Mouse (Mus musculus) heart, embryonic 14.5 days (tissue): ENCODE measurements around the gene Acta2. TPM values are rescaled to one million over a fixed set of nuclear protein-coding genes. Genes with fewer than 3 reads are reported as not detected.
A peak's percentile ranks its signal among the peaks of the same experiment; 100 is the strongest.

Experiments
- ATAC-seq: fragments of 200-750 bp; cut with Nextera tagmentation; 2 replicates; pipeline ENCODE4 v1.8.0; 2017; ENCODE audit warnings: low read depth, moderate TSS enrichment; ENCODE audit not compliant: insufficient number of reproducible peaks, insufficient read depth, low FRiP score
- H3K27ac ChIP-seq, 2 experiments: fragments of 200-500 bp in 1 of 2; fragments of 300-500 bp in 1 of 2; sonication (generic) in 1 of 2; replicated peaks in 1 of 2; 2 replicates each; pipeline ENCODE4 v1.5.1; 2012 to 2014; ENCODE audit warnings: low read depth in 2 of 2, low read length in 2 of 2, control low read depth in 1 of 2, mild to moderate bottlenecking in 1 of 2, mixed read lengths in 1 of 2; ENCODE audit not compliant: control insufficient read depth in 1 of 2, insufficient read depth in 1 of 2
- H3K27me3 ChIP-seq: fragments of 300-500 bp; sonication (generic); 2 replicates; pipeline ENCODE4 v1.6.1; 2014; ENCODE audit warnings: mild to moderate bottlenecking, low read length, control low read depth; ENCODE audit not compliant: control insufficient read depth, insufficient read depth
- H3K36me3 ChIP-seq: fragments of 300-500 bp; sonication (generic); 2 replicates; pipeline ENCODE4 v1.6.1; 2014; ENCODE audit warnings: mild to moderate bottlenecking, control low read depth, low read length, mixed read lengths; ENCODE audit not compliant: control insufficient read depth, insufficient read depth
- H3K4me1 ChIP-seq, 2 experiments: fragments of 200-500 bp in 1 of 2; fragments of 300-500 bp in 1 of 2; sonication (generic) in 1 of 2; 2 replicates each; pipeline ENCODE4 v1.6.1; 2012 to 2014; ENCODE audit warnings: low read length in 2 of 2, control low read depth in 1 of 2, mixed read lengths in 1 of 2; ENCODE audit not compliant: control insufficient read depth in 2 of 2, insufficient read depth in 2 of 2
- H3K4me2 ChIP-seq: fragments of 300-500 bp; sonication (generic); 2 replicates; pipeline ENCODE4 v1.6.1; 2014; ENCODE audit warnings: mild to moderate bottlenecking, low read length
- H3K4me3 ChIP-seq, 2 experiments: fragments of 200-500 bp in 1 of 2; fragments of 300-500 bp in 1 of 2; sonication (generic) in 1 of 2; 2 replicates each; pipeline ENCODE4 v1.5.1; 2012 to 2014; ENCODE audit warnings: low read length in 2 of 2, mild to moderate bottlenecking in 2 of 2, control low read depth in 1 of 2, low read depth in 1 of 2, moderate library complexity in 1 of 2; ENCODE audit not compliant: control insufficient read depth in 1 of 2, insufficient read depth in 1 of 2
- H3K9ac ChIP-seq: fragments of 300-500 bp; sonication (generic); 2 replicates; pipeline ENCODE4 v1.6.1; 2014; ENCODE audit warnings: mild to moderate bottlenecking, low read length
- H3K9me3 ChIP-seq: fragments of 300-500 bp; sonication (generic); 2 replicates; pipeline ENCODE4 v1.6.1; 2016; ENCODE audit warnings: low read length, control low read depth; ENCODE audit not compliant: control insufficient read depth
- WGBS: fragments of 180-500 bp; shearing (Covaris S2); extraction: QIAGEN DNeasy Blood & Tissue Kit; methylation state at CpG from one replicate; pipeline ENCODE4 v1.1.7; 2014; 5-methylcytosine and 5-hydroxymethylcytosine counted together
- polyA plus RNA-seq: library from polyadenylated mRNA; unstranded; fragments of >200 nt; fragmentation: Nextera tagmentation; extraction: Ambion mirVana; gene quantifications from 2 replicates; pipeline ENCODE4 v1.2.1, GENCODE M21; 2014

The Acta2 gene
- polyA plus RNA-seq, 1 experiment from 2014 or later = 1,199 TPM

DNA sequence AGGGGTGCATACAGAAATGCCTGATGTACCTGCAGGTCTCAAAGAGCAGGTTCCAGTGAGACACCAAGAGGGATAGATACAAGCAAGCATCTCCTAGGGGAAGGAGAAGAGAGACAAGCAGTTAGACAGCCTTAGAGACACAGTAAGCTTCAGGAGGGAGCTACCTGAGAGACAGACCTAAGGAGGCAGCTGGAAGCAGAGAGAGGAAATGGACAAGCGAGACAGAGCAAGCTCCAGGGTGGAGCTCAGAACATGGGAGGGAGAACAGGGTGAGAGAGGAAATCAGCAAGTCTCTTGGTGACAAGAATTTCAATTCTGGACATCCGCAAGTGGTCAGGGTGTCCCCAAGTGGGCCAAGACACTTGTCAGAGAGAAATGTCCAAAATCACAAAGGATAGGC is 37.3 kb upstream of the Acta2 start:
- no peak overlapping the region for H3K9ac ChIP-seq
- no peaks in the 10 kb centered on the region for H3K9me3 ChIP-seq
- H3K4me2 ChIP-seq = no peak overlapping the region
- no peaks in the 10 kb centered on the region for H3K36me3 ChIP-seq
- H3K4me1 ChIP-seq = no peaks in the 10 kb centered on the region; a peak in 1 of 4 replicates
- no peak overlapping the region for H3K4me3 ChIP-seq
- 56% methylated on average over 2 of the region's 2 CpGs for WGBS
- ATAC-seq = no peak
- H3K27ac ChIP-seq = no peak overlapping the region
- 0 out of 2 replicates have a peak, but pooled peaks cover 7% of the 10 kb centered on the region for H3K27me3 ChIP-seq

DNA sequence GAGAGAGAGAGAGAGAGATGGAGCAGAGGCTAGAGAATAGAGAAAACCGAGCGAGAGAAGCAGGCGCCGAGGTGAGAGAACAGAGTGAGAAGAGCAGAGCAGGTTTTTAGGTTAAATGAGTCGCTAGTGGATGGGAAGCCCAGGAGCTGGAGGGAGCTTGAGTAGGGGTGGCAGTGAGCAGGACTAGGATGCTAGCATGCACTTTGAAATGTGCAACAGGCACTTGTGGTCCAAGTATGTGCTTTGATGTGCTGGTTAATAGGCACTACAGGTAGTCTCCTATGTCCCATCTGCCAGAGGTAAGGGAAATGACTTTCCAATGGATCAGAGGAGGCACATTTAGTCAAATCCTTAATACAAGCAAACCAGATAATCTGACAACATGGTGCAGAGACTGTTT is 36.6 kb upstream of the Acta2 start:
- Histone ChIP-seq H3K27me3 (0 out of 2 replicates have a peak, but pooled peaks cover 7% of the 10 kb centered on the region), H3K36me3 (no peaks in the 10 kb centered on the region), H3K9me3 (no peaks in the 10 kb centered on the region), H3K9ac (no peak overlapping the region), H3K4me1 (no peaks in the 10 kb centered on the region; a peak in 1 of 4 replicates), H3K4me2 (no peak overlapping the region), H3K4me3 (no peak overlapping the region), H3K27ac (no peak overlapping the region)
- WGBS = 75% methylated on average over 5 of the region's 5 CpGs
- no peak for ATAC-seq

DNA sequence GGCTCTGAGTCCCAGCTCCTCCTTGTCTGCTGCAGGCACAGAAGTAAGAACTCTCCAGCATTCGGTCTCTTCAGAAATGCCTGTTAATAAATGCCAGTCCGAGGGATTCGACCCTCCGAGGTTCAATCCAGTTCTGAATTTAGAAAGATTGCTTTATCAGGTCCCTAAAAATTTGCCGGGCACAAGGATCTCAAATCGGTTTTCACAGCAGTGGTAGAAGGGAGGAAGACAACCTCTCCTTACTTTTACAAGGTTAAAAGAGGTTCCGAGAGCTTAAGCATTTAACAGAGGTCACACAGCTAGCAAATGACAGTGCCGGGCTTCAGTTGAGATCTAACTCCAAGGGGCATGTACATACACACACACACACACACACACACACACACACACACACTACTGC is 36.0 kb upstream of the Acta2 start:
- Histone ChIP-seq H3K36me3 (no peaks in the 10 kb centered on the region), H3K27me3 (0 out of 2 replicates have a peak, but pooled peaks cover 7% of the 10 kb centered on the region), H3K9ac (peak overlapping the region; percentile 68), H3K4me1 (no peaks in the 10 kb centered on the region; a peak in 1 of 4 replicates), H3K4me3 (peak overlapping the region in 1 of 2 experiments; percentile 57; a peak in 2 of 4 replicates), H3K27ac (no peak overlapping the region), H3K4me2 (peak overlapping the region; percentile 96), H3K9me3 (no peaks in the 10 kb centered on the region)
- WGBS = 54% methylated on average over 8 of the region's 8 CpGs
- ATAC-seq = no peak

DNA sequence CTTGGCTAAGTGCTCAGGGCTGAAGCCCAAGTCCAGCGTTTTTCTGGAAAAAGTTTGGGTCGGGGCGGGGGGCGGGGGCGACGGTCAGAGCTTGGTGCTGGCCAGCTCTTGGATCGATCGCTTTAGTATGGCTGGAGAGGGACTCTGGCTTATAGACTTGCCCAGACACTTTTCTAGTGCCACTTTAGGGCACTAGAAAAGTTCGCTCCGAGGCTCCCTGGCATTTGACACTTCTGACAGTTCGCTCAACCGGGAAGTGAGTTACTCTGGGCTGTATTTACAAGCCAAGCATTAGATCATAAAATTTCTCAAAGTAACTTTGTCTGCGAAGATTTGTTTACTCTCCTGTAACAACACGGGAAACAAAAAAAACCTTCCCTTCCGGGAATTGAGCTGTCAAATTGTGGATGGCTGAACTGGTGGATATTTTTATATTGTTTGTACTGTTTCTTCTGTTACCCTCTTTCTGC is 35.5 kb upstream of the Acta2 start:
- Histone ChIP-seq H3K4me3 (peak overlapping the region; percentile 57 to 64), H3K4me1 (no peaks in the 10 kb centered on the region; a peak in 1 of 4 replicates), H3K4me2 (peak overlapping the region; percentile 96), H3K9ac (peak overlapping the region; percentile 68), H3K27me3 (0 out of 2 replicates have a peak, but pooled peaks cover 7% of the 10 kb centered on the region), H3K36me3 (no peaks in the 10 kb centered on the region), H3K27ac (no peak overlapping the region), H3K9me3 (no peaks in the 10 kb centered on the region)
- ATAC-seq = no peak
- WGBS = 9% methylated on average over 15 of the region's 15 CpGs

DNA sequence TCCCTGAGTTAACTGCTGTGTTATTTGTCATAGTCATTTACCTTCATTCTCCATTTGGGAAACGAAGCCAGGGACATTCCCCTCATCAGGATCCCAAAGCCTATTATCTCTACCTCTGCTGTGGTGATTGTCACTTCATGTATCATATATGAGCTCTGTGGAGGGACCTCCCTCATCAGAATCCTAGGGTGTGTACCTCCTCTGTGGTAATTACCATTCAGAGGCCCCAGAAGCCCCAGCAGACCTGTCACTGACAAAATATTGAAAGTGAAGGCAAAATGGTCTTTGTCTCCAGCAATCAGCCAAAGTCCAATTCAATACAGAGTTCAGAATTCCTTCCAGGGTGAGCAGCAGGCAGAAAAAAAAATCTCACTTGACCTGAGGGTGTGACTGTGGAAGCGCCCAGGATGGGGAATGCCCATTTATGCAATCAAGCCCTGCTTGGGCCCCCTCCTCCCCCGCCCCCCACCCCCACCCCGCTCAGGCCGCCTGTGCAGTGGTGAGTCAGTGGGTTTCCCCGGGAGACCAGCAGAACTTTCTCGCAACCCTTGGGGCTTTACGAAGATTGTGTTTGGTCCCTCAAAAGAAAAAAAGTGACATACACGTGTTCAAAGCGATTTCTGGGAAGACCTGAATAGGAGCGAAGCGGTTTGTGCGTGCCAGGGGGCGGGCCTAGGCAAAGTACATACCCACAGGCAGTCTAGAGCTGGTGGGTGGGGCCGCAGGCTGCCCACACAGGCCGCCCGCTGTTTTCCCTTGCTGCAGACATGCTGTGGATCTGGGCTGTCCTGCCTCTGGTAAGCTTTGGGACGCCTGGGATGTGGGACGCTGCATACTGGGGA is 34.8 kb upstream of the Acta2 start, which contains the start of gene Fas:
TSS of gene Fas (plus strand) at position 719 of the 842 bp plus-strand sequence.
- H3K36me3 ChIP-seq = no peaks in the 10 kb centered on the region
- no peaks in the 10 kb centered on the region for H3K9me3 ChIP-seq
- ATAC-seq = peak; percentile 87
- peak within 1 kb of the TSS; percentile 68 for H3K9ac ChIP-seq
- H3K4me2 ChIP-seq = peak within 1 kb of the TSS; percentile 96
- H3K27me3 ChIP-seq = 0 out of 2 replicates have a peak, but pooled peaks cover 7% of the 10 kb centered on the region
- whole genome bisulfite sequencing = 4% methylated on average over 19 of the region's 19 CpGs
- H3K4me1 ChIP-seq = no peaks in the 10 kb centered on the region; a peak in 1 of 4 replicates
- no peak within 1 kb of the TSS for H3K27ac ChIP-seq
- peak within 1 kb of the TSS; percentile 57 to 64 for H3K4me3 ChIP-seq

DNA sequence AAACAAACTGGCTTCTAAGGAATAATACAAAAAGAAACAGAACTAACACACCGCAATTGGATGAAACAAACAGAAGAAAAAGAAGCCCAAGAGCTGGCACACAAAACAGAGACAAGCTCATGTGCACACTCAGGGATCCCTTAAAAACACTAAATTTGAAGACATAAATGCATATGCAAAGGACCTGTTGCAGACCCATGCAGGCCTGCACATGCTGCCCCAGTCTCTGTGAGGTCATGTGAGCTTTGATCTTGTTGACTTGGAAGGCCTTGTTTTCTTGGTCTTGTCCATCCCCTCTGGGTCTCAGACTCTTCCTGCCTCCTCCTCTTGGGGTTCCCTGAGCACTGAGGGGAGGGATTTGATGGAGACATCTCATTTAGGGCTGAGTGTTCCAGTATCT is 33.3 kb upstream of the Acta2 start:
- Histone ChIP-seq H3K4me1 (peaks cover 4% of the 10 kb centered on the region in 2 experiments; a peak in 2 of 4 replicates), H3K36me3 (no peaks in the 10 kb centered on the region), H3K4me2 (no peak overlapping the region), H3K9ac (no peak overlapping the region), H3K27me3 (0 out of 2 replicates have a peak, but pooled peaks cover 7% of the 10 kb centered on the region), H3K9me3 (no peaks in the 10 kb centered on the region), H3K27ac (no peak overlapping the region), H3K4me3 (no peak overlapping the region)
- ATAC-seq = no peak
- WGBS = 100% methylated on average over 1 of the region's 1 CpGs

DNA sequence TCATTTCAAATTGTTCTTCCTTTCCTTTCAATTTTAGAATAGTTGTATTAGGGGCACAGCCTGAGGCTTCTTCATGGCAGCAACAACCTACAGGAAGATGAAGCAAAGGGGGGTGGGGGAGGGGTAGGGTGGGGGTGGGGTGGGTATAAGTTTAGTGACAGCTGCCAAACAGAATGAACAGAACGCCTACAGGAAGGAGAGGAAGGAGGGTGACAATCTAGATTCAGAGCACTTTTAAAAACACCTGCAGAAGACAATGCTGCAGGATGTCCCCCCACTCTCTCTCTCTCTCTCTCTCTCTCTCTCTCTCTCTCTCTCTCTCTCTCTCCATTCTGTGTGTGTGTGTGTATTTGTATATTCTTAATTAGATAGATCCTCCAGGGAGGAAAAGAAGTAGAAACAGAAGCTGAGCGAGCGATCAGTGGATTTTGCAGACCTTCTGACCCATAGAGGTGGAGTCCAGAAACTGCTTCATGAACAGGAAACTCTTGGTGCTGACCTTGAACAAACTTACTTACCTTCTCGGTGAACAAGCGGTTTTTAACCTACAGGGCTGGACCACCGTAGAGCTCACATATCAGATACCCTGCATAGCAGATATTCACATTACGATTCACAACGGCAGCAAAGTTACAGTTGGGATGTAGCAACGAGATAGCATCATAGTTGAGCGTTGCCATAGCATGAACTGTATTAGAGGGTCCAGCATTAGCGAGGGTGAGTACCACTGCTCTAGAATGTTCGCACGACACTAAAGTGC is 32.4 kb upstream of the Acta2 start:
- Histone ChIP-seq H3K9me3 (no peaks in the 10 kb centered on the region), H3K36me3 (no peaks in the 10 kb centered on the region), H3K4me3 (no peak overlapping the region), H3K27ac (no peak overlapping the region), H3K27me3 (0 out of 2 replicates have a peak, but pooled peaks cover 7% of the 10 kb centered on the region), H3K9ac (no peak overlapping the region), H3K4me1 (peaks cover 4% of the 10 kb centered on the region in 2 experiments; a peak in 2 of 4 replicates), H3K4me2 (no peak overlapping the region)
- WGBS = 75% methylated on average over 13 of the region's 13 CpGs
- ATAC-seq = no peak
